Mouse (Mus musculus): ENCODE results near the gene Sh2d2a.

The Sh2d2a gene

GRCm38 (mm10) chr3:87846650-87847110 is at the start of gene Sh2d2a:
Gene Sh2d2a (plus strand): TSS chr3:87846755.
- peaks cover 40% of the 10 kb centered on the region for H3K27me3 ChIP-seq (ENCODE audit: insufficient read depth, low read length)
- H3K4me3 ChIP-seq (replicated peaks; ENCODE audit: low read length), result no peak within 1 kb of the TSS
- no peaks in the 10 kb centered on the region for H3K36me3 ChIP-seq (ENCODE audit: insufficient read depth, low read length)
- H3K4me1 ChIP-seq (replicated peaks; ENCODE audit: low read depth, low read length), result peaks cover 2% of the 10 kb centered on the region
- TF ChIP-seq POU5F1 (IDR thresholded peaks at IDR 0.05; ENCODE audit: borderline replicate concordance, low read length) (no peak), CTCF (conservative IDR thresholded peaks at IDR 0.05; ENCODE audit: low read length) (no peak), NANOG (IDR thresholded peaks at IDR 0.05; ENCODE audit: borderline replicate concordance, low read length) (no peak)
- H3K9me3 ChIP-seq (ENCODE audit: low read length), result no peaks in the 10 kb centered on the region

- Histone ChIP-seq H3K27me3 (ENCODE audit: insufficient read depth, low read length) (peaks cover 100% of the 10 kb centered on the region), H3K36me3 (ENCODE audit: insufficient read depth, low read length) (no peaks in the 10 kb centered on the region), H3K4me1 (replicated peaks; ENCODE audit: low read depth, low read length) (peaks cover 37% of the 10 kb centered on the region), H3K4me3 (replicated peaks; ENCODE audit: low read length) (no peak overlapping the region), H3K9me3 (ENCODE audit: low read length) (no peaks in the 10 kb centered on the region)
- TF ChIP-seq POU5F1 (IDR thresholded peaks at IDR 0.05; ENCODE audit: borderline replicate concordance, low read length) (no peak), CTCF (conservative IDR thresholded peaks at IDR 0.05; ENCODE audit: low read length) (no peak), NANOG (IDR thresholded peaks at IDR 0.05; ENCODE audit: borderline replicate concordance, low read length) (no peak)
These were observed 44.9 kb upstream of the Sh2d2a start for GRCm38 (mm10) chr3:87801681-87802080.

GRCm38 (mm10) chr3:87804038-87804677 is 42.4 kb upstream of the Sh2d2a start:
- TF ChIP-seq NANOG (IDR thresholded peaks at IDR 0.05; ENCODE audit: borderline replicate concordance, low read length) (no peak), POU5F1 (IDR thresholded peaks at IDR 0.05; ENCODE audit: borderline replicate concordance, low read length) (no peak), CTCF (conservative IDR thresholded peaks at IDR 0.05; ENCODE audit: low read length) (no peak)
- H3K36me3 ChIP-seq (ENCODE audit: insufficient read depth, low read length), result no peaks in the 10 kb centered on the region
- peaks cover 100% of the 10 kb centered on the region for H3K27me3 ChIP-seq (ENCODE audit: insufficient read depth, low read length)
- peaks cover 31% of the 10 kb centered on the region for H3K4me1 ChIP-seq (replicated peaks; ENCODE audit: low read depth, low read length)
- no peaks in the 10 kb centered on the region for H3K9me3 ChIP-seq (ENCODE audit: low read length)
- peak overlapping the region; percentile 60 for H3K4me3 ChIP-seq (replicated peaks; ENCODE audit: low read length)

- Histone ChIP-seq H3K9me3 (ENCODE audit: low read length) (peaks cover 18% of the 10 kb centered on the region), H3K4me1 (replicated peaks; ENCODE audit: low read depth, low read length) (peaks cover 18% of the 10 kb centered on the region)
- TF ChIP-seq NANOG (IDR thresholded peaks at IDR 0.05; ENCODE audit: borderline replicate concordance, low read length), result no peak
These were observed 37.1 kb upstream of the Sh2d2a start for GRCm38 (mm10) chr3:87809322-87809962.

GRCm38 (mm10) chr3:87811297-87811696 is 35.3 kb upstream of the Sh2d2a start:
- peaks cover 16% of the 10 kb centered on the region for H3K4me1 ChIP-seq (replicated peaks; ENCODE audit: low read depth, low read length)
- H3K9me3 ChIP-seq (ENCODE audit: low read length), result peaks cover 18% of the 10 kb centered on the region
- TF ChIP-seq CTCF (conservative IDR thresholded peaks at IDR 0.05; ENCODE audit: low read length) (no peak), POU5F1 (IDR thresholded peaks at IDR 0.05; ENCODE audit: borderline replicate concordance, low read length) (no peak), NANOG (IDR thresholded peaks at IDR 0.05; ENCODE audit: borderline replicate concordance, low read length) (no peak)
- H3K36me3 ChIP-seq (ENCODE audit: insufficient read depth, low read length), result no peaks in the 10 kb centered on the region
- H3K4me3 ChIP-seq (replicated peaks; ENCODE audit: low read length), result no peak overlapping the region
- H3K27me3 ChIP-seq (ENCODE audit: insufficient read depth, low read length), result peaks cover 97% of the 10 kb centered on the region

More at GRCm38 (mm10) chr3:87809322-87809962, 37.1 kb upstream of the Sh2d2a start:
- no peaks in the 10 kb centered on the region for H3K36me3 ChIP-seq (ENCODE audit: insufficient read depth, low read length)
- peak overlapping the region; percentile 76 for H3K4me3 ChIP-seq (replicated peaks; ENCODE audit: low read length)
- H3K27me3 ChIP-seq (ENCODE audit: insufficient read depth, low read length), result peaks cover 97% of the 10 kb centered on the region

- no peak overlapping the region for H3K4me3 ChIP-seq (replicated peaks; ENCODE audit: low read length)
- H3K27me3 ChIP-seq (ENCODE audit: insufficient read depth, low read length), result peaks cover 95% of the 10 kb centered on the region
- TF ChIP-seq POU5F1 (IDR thresholded peaks at IDR 0.05; ENCODE audit: borderline replicate concordance, low read length), result no peak
- no peak for TF ChIP-seq NANOG (IDR thresholded peaks at IDR 0.05; ENCODE audit: borderline replicate concordance, low read length)
- TF ChIP-seq CTCF (conservative IDR thresholded peaks at IDR 0.05; ENCODE audit: low read length), result no peak
- H3K4me1 ChIP-seq (replicated peaks; ENCODE audit: low read depth, low read length), result peaks cover 26% of the 10 kb centered on the region
- peaks cover 18% of the 10 kb centered on the region for H3K9me3 ChIP-seq (ENCODE audit: low read length)
- no peaks in the 10 kb centered on the region for H3K36me3 ChIP-seq (ENCODE audit: insufficient read depth, low read length)
These were observed 34.1 kb upstream of the Sh2d2a start for GRCm38 (mm10) chr3:87812413-87812812.

GRCm38 (mm10) chr3:87812873-87813272 is 33.7 kb upstream of the Sh2d2a start:
- Histone ChIP-seq H3K36me3 (ENCODE audit: insufficient read depth, low read length) (no peaks in the 10 kb centered on the region), H3K4me3 (replicated peaks; ENCODE audit: low read length) (no peak overlapping the region), H3K4me1 (replicated peaks; ENCODE audit: low read depth, low read length) (peaks cover 26% of the 10 kb centered on the region), H3K27me3 (ENCODE audit: insufficient read depth, low read length) (peaks cover 95% of the 10 kb centered on the region), H3K9me3 (ENCODE audit: low read length) (peaks cover 18% of the 10 kb centered on the region)
- TF ChIP-seq NANOG (IDR thresholded peaks at IDR 0.05; ENCODE audit: borderline replicate concordance, low read length) (no peak), POU5F1 (IDR thresholded peaks at IDR 0.05; ENCODE audit: borderline replicate concordance, low read length) (no peak), CTCF (conservative IDR thresholded peaks at IDR 0.05; ENCODE audit: low read length) (no peak)

- Histone ChIP-seq H3K27me3 (ENCODE audit: insufficient read depth, low read length) (peaks cover 91% of the 10 kb centered on the region), H3K9me3 (ENCODE audit: low read length) (peaks cover 7% of the 10 kb centered on the region), H3K4me3 (replicated peaks; ENCODE audit: low read length) (no peak overlapping the region), H3K4me1 (replicated peaks; ENCODE audit: low read depth, low read length) (peaks cover 12% of the 10 kb centered on the region), H3K36me3 (ENCODE audit: insufficient read depth, low read length) (no peaks in the 10 kb centered on the region)
- TF ChIP-seq POU5F1 (IDR thresholded peaks at IDR 0.05; ENCODE audit: borderline replicate concordance, low read length), result no peak
- no peak for TF ChIP-seq CTCF (conservative IDR thresholded peaks at IDR 0.05; ENCODE audit: low read length)
These were observed 30.4 kb upstream of the Sh2d2a start for GRCm38 (mm10) chr3:87816166-87816565.
